Mouse (Mus musculus): Measurements from ENCODE around the gene Tdrd7. TPM values are rescaled to one million over a fixed set of nuclear protein-coding genes. Genes with fewer than 3 reads are reported as not detected.

Tdrd7 gene
- polyA plus RNA-seq, 1 experiment, result 5.0 TPM

GRCm38 (mm10) chr4:46072631-46073030 lies 107.5 kb downstream of the Tdrd7 start:
- H3K27ac ChIP-seq (ENCODE audit: control insufficient read depth, insufficient read depth, low read length), result no peak overlapping the region
- no peak for TF ChIP-seq CTCF (IDR thresholded peaks at IDR 0.05; ENCODE audit: borderline replicate concordance, control insufficient read depth, extremely low read depth, insufficient read depth, low read length, poor library complexity)
- TF ChIP-seq POLR2A (IDR thresholded peaks at IDR 0.05; ENCODE audit: control insufficient read depth, extremely low read depth, insufficient read depth, low read length, poor library complexity), result no peak
- DNase-seq, result no peak
- WGBS, result 94% methylated on average over 6 of the region's 6 CpGs
- peaks cover 7% of the 10 kb centered on the region for H3K4me1 ChIP-seq (replicated peaks; ENCODE audit: control insufficient read depth, insufficient read depth, low read length)
- H3K27me3 ChIP-seq (ENCODE audit: control insufficient read depth, insufficient read depth, low read length), result no peaks in the 10 kb centered on the region
- H3K36me3 ChIP-seq (ENCODE audit: control insufficient read depth, insufficient read depth, low read length), result no peaks in the 10 kb centered on the region
- H3K4me3 ChIP-seq (ENCODE audit: control insufficient read depth, insufficient read depth, low read length), result no peak overlapping the region

- no peak for DNase-seq
These were observed 108.6 kb downstream of the Tdrd7 start for GRCm38 (mm10) chr4:46073736-46074135.

DNA sequence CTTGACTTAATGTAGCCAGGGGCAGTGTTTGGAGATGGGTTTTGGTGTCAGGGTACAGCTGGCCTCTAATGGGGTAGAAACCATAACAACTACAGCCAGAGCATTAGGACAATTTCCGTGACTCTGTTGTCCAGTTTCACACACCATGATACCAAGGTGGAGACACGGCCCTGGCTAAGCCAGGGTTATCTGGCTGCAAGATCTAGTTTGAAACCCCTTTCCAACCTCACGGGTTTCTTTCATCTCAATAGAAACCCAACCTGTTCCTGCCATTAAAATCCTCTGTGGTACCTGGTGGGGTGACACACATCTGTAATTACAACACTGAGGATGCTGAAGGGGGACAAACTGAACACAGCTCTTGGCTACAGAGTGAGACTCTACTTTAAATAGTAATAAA lies 110.5 kb downstream of the Tdrd7 start:
- Histone ChIP-seq H3K27ac (ENCODE audit: control insufficient read depth, insufficient read depth, low read length) (no peak overlapping the region), H3K27me3 (ENCODE audit: control insufficient read depth, insufficient read depth, low read length) (no peaks in the 10 kb centered on the region), H3K4me3 (ENCODE audit: control insufficient read depth, insufficient read depth, low read length) (no peak overlapping the region), H3K36me3 (ENCODE audit: control insufficient read depth, insufficient read depth, low read length) (no peaks in the 10 kb centered on the region), H3K4me1 (replicated peaks; ENCODE audit: control insufficient read depth, insufficient read depth, low read length) (no peaks in the 10 kb centered on the region)
- no peak for DNase-seq
- TF ChIP-seq CTCF (IDR thresholded peaks at IDR 0.05; ENCODE audit: borderline replicate concordance, control insufficient read depth, extremely low read depth, insufficient read depth, low read length, poor library complexity), result no peak
- TF ChIP-seq POLR2A (IDR thresholded peaks at IDR 0.05; ENCODE audit: control insufficient read depth, extremely low read depth, insufficient read depth, low read length, poor library complexity), result no peak
- 82% methylated on average over 3 of the region's 3 CpGs for WGBS

More at GRCm38 (mm10) chr4:46073736-46074135, 108.6 kb downstream of the Tdrd7 start:
- Histone ChIP-seq H3K27me3 (ENCODE audit: control insufficient read depth, insufficient read depth, low read length) (no peaks in the 10 kb centered on the region), H3K36me3 (ENCODE audit: control insufficient read depth, insufficient read depth, low read length) (no peaks in the 10 kb centered on the region), H3K27ac (ENCODE audit: control insufficient read depth, insufficient read depth, low read length) (no peak overlapping the region), H3K4me3 (ENCODE audit: control insufficient read depth, insufficient read depth, low read length) (no peak overlapping the region), H3K4me1 (replicated peaks; ENCODE audit: control insufficient read depth, insufficient read depth, low read length) (peaks cover 2% of the 10 kb centered on the region)
- WGBS, result 85% methylated on average over 4 of the region's 4 CpGs
- TF ChIP-seq POLR2A (IDR thresholded peaks at IDR 0.05; ENCODE audit: control insufficient read depth, extremely low read depth, insufficient read depth, low read length, poor library complexity), result no peak

DNA sequence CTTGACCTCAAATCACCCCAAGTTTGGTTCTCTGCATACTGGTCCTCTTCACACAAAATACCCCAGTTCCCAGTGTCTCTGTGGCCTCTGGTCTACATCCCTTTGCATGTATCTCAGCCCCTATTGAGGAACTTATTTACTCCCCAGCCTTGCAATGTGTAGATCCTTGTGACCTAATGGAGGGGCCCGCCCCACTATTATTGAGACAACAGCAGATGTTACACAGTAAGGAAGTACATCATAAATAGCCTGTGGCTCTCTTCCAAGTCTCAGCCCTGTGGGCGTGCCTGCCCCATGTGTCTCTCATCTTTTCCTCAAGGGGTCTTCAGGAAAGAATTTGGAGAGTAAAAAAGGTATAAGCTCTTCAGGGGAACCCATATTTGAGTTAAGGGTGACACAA lies 111.8 kb downstream of the Tdrd7 start:
- no peak for DNase-seq
- no peak overlapping the region for H3K27ac ChIP-seq (ENCODE audit: control insufficient read depth, insufficient read depth, low read length)
- no peaks in the 10 kb centered on the region for H3K36me3 ChIP-seq (ENCODE audit: control insufficient read depth, insufficient read depth, low read length)

GRCm38 (mm10) chr4:46080261-46080660 lies 115.1 kb downstream of the Tdrd7 start:
- no peak for DNase-seq
- 95% methylated on average over 4 of the region's 4 CpGs for WGBS
- Histone ChIP-seq H3K4me3 (ENCODE audit: control insufficient read depth, insufficient read depth, low read length) (no peak overlapping the region), H3K27me3 (ENCODE audit: control insufficient read depth, insufficient read depth, low read length) (no peaks in the 10 kb centered on the region), H3K36me3 (ENCODE audit: control insufficient read depth, insufficient read depth, low read length) (no peaks in the 10 kb centered on the region), H3K4me1 (replicated peaks; ENCODE audit: control insufficient read depth, insufficient read depth, low read length) (no peaks in the 10 kb centered on the region), H3K27ac (ENCODE audit: control insufficient read depth, insufficient read depth, low read length) (no peak overlapping the region)
- TF ChIP-seq CTCF (IDR thresholded peaks at IDR 0.05; ENCODE audit: borderline replicate concordance, control insufficient read depth, extremely low read depth, insufficient read depth, low read length, poor library complexity), result no peak
- TF ChIP-seq POLR2A (IDR thresholded peaks at IDR 0.05; ENCODE audit: control insufficient read depth, extremely low read depth, insufficient read depth, low read length, poor library complexity), result no peak

More for the DNA sequence above, 111.8 kb downstream of the Tdrd7 start:
- H3K27me3 ChIP-seq (ENCODE audit: control insufficient read depth, insufficient read depth, low read length), result no peaks in the 10 kb centered on the region
- no peak for TF ChIP-seq CTCF (IDR thresholded peaks at IDR 0.05; ENCODE audit: borderline replicate concordance, control insufficient read depth, extremely low read depth, insufficient read depth, low read length, poor library complexity)
- H3K4me3 ChIP-seq (ENCODE audit: control insufficient read depth, insufficient read depth, low read length), result no peak overlapping the region
- no peaks in the 10 kb centered on the region for H3K4me1 ChIP-seq (replicated peaks; ENCODE audit: control insufficient read depth, insufficient read depth, low read length)
- WGBS, result 76% methylated on average over 2 of the region's 2 CpGs

GRCm38 (mm10) chr4:46082555-46082954 lies 117.4 kb downstream of the Tdrd7 start:
- no peak overlapping the region for H3K27ac ChIP-seq (ENCODE audit: control insufficient read depth, insufficient read depth, low read length)
- no peak for DNase-seq
- H3K27me3 ChIP-seq (ENCODE audit: control insufficient read depth, insufficient read depth, low read length), result no peaks in the 10 kb centered on the region
- peaks cover 10% of the 10 kb centered on the region for H3K4me1 ChIP-seq (replicated peaks; ENCODE audit: control insufficient read depth, insufficient read depth, low read length)
- H3K36me3 ChIP-seq (ENCODE audit: control insufficient read depth, insufficient read depth, low read length), result no peaks in the 10 kb centered on the region
- H3K4me3 ChIP-seq (ENCODE audit: control insufficient read depth, insufficient read depth, low read length), result no peak overlapping the region
- WGBS, result 86% methylated on average over 11 of the region's 11 CpGs
- TF ChIP-seq CTCF (IDR thresholded peaks at IDR 0.05; ENCODE audit: borderline replicate concordance, control insufficient read depth, extremely low read depth, insufficient read depth, low read length, poor library complexity) (no peak), POLR2A (IDR thresholded peaks at IDR 0.05; ENCODE audit: control insufficient read depth, extremely low read depth, insufficient read depth, low read length, poor library complexity) (no peak)

Other genes with a start within 250 kb of the Tdrd7 start
- 9.6 and 11.1 TPM in 2 replicates for gene Aldh1b1, start 166.3 kb upstream of the Tdrd7 start, polyA plus RNA-seq (2012; rRNA removed)
- 0.15 and 0.27 TPM in 2 replicates for gene Igfbpl1, start 138.4 kb upstream of the Tdrd7 start, polyA plus RNA-seq (2012; rRNA removed)
- gene Stra6l, start 116.7 kb upstream of the Tdrd7 start, polyA plus RNA-seq (2012; rRNA removed), result 1.3 and 1.7 TPM in 2 replicates
- 0.05 TPM in 1 of 2 replicates, not detected in the other for gene Ccdc180, start 75.0 kb upstream of the Tdrd7 start, polyA plus RNA-seq (2012; rRNA removed)
- gene Tmod1, start 73.6 kb downstream of the Tdrd7 start, polyA plus RNA-seq (2012; rRNA removed), result 0.92 and 3.6 TPM in 2 replicates
- 53.3 and 56.7 TPM in 2 replicates for gene Ncbp1, start 173.3 kb downstream of the Tdrd7 start, polyA plus RNA-seq (2012; rRNA removed)
- 20.3 and 23.8 TPM in 2 replicates for gene Tstd2, start 173.4 kb downstream of the Tdrd7 start, polyA plus RNA-seq (2012; rRNA removed)
- gene Xpa, start 231.0 kb downstream of the Tdrd7 start, polyA plus RNA-seq (2012; rRNA removed), result 33.4 and 36.4 TPM in 2 replicates